8 mouse cellular contexts compared by ENCODE assay signal in the genomic region with DNA sequence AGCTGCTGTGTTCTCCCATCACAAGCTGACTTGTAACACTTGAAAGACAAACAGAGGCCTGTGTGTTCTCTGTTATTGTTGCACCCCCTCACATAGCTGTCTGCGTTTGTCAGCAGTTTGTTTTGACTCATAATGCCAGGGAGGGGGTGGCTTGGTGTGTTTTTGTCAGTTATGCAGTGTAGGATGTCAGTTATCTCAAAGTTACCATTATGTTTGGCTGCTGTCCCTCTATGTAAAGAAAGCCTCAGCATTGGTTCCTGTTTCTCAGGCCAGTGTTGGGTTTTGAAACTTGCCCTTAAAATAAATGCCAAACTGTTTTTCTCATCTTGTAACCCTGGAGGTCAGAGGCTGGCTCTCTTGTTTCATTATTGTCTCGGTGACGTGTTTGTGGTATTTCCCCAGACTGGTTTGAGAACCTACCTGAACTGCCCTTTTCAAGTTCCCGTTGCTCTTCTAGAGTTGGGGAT. TPM values are rescaled to one million over a fixed set of nuclear protein-coding genes. Genes with fewer than 3 reads are reported as not detected.
DNase-seq lines count a peak whose midpoint lies in the region; ATAC-seq lines count a peak whose summit lies in the region.

No protein-coding gene starts in this region.

- peaks cover 55% of the 10 kb centered on the region for H3K4me1 ChIP-seq in heart, embryonic 16.5 days (ENCODE audit: control insufficient read depth, insufficient read depth, low read length)
- no peaks in the 10 kb centered on the region; the same call in 1 of the 2 replicates for H3K4me1 ChIP-seq in midbrain, embryonic 11.5 days (ENCODE audit: control insufficient read depth, insufficient read depth, low read length)

- intact Hi-C loops in left cerebral cortex, postnatal 25 days (cut with DNase I), result no loop called here
- intact Hi-C loops in left cerebral cortex, postnatal 10 days (cut with DNase I), result no loop called here

- peak; percentile 43; the same call in 1 of the 2 replicates for ATAC-seq in heart, embryonic 16.5 days (replicated peaks; ENCODE audit: extremely low read depth, insufficient read depth, low FRiP score)
- ATAC-seq in megakaryocyte progenitor cell, adult 5-6 weeks (replicated peaks; ENCODE audit: poor library complexity), result peak; percentile 71
- no peak for ATAC-seq in midbrain, embryonic 11.5 days (ENCODE audit: low FRiP score)

- no peak overlapping the region for H3K4me3 ChIP-seq in heart, embryonic 16.5 days (ENCODE audit: low read length)
- no peak overlapping the region for H3K4me3 ChIP-seq in midbrain, embryonic 11.5 days (ENCODE audit: low read depth, low read length)

- peak; percentile 18 to 62 for DNase-seq in left cerebral cortex, postnatal 25 days (ENCODE audit: low spot score in 2 of 2)
- no peak for DNase-seq in left cerebral cortex, postnatal 10 days (ENCODE audit: extremely low spot score in 1 of 2, low spot score in 2 of 2)
- peak; percentile 84 for DNase-seq in T-cell, adult 2 months (ENCODE audit: low spot score)
- no peak for DNase-seq in midbrain, embryonic 11.5 days (ENCODE audit: low spot score, missing footprints)
- no peak for DNase-seq in left cerebral cortex, adult 18-20 months (ENCODE audit: low spot score in 2 of 2)
- DNase-seq in kidney, adult 18-20 months, result no peak

- WGBS in heart, embryonic 16.5 days, result 25% methylated on average over 4 of the region's 4 CpGs
- 69% methylated on average over 4 of the region's 4 CpGs for WGBS in midbrain, embryonic 11.5 days

- H3K27me3 ChIP-seq in heart, embryonic 16.5 days (ENCODE audit: control insufficient read depth, insufficient read depth, low read length), result no peaks in the 10 kb centered on the region
- no peaks in the 10 kb centered on the region for H3K27me3 ChIP-seq in midbrain, embryonic 11.5 days (ENCODE audit: control insufficient read depth, insufficient read depth, low read length)

- peak overlapping the region; percentile 40 for H3K4me2 ChIP-seq in heart, embryonic 16.5 days (ENCODE audit: low read depth, low read length)
- H3K4me2 ChIP-seq in midbrain, embryonic 11.5 days, result no peak overlapping the region

- no peak overlapping the region for H3K9ac ChIP-seq in heart, embryonic 16.5 days (ENCODE audit: low read length)
- no peak overlapping the region for H3K9ac ChIP-seq in midbrain, embryonic 11.5 days (ENCODE audit: low read length)

- peak overlapping the region; percentile 61 for H3K27ac ChIP-seq in heart, embryonic 16.5 days (ENCODE audit: low read length)
- H3K27ac ChIP-seq in midbrain, embryonic 11.5 days (ENCODE audit: low read depth, low read length), result no peak overlapping the region

- H3K36me3 ChIP-seq in heart, embryonic 16.5 days (ENCODE audit: control insufficient read depth, insufficient read depth), result 0 out of 2 replicates have a peak, but pooled peaks cover 3% of the 10 kb centered on the region
- H3K36me3 ChIP-seq in midbrain, embryonic 11.5 days (ENCODE audit: control insufficient read depth, insufficient read depth, low read length), result no peaks in the 10 kb centered on the region

- H3K9me3 ChIP-seq in heart, embryonic 16.5 days (replicated peaks; ENCODE audit: control insufficient read depth, low read length), result no peaks in the 10 kb centered on the region
- no peaks in the 10 kb centered on the region for H3K9me3 ChIP-seq in midbrain, embryonic 11.5 days (ENCODE audit: control insufficient read depth, low read length)

RNA-seq across cellular contexts. Expression of gene Cblb, which starts 30.0 kb away (rescaled TPM):
- 10 to 100 TPM; 18.7 to 20.6 TPM for total RNA-seq in left cerebral cortex, postnatal 25 days (2021)
- 10 to 100 TPM; 22.4 to 25.5 TPM for total RNA-seq in left cerebral cortex, postnatal 10 days (2021)
- 10.5 and 12.0 TPM in 2 replicates for polyA plus RNA-seq in heart, embryonic 16.5 days (2015; fragmentation: Nextera tagmentation; extraction: Ambion mirVana)
- 13.4 and 18.3 TPM in 2 replicates for total RNA-seq in megakaryocyte progenitor cell, adult 5-6 weeks (2015)
- 7.4 and 8.9 TPM in 2 replicates for total RNA-seq in megakaryocyte progenitor cell, adult 5-6 weeks (2017)
- polyA plus RNA-seq in midbrain, embryonic 11.5 days (2014; fragmentation: Nextera tagmentation; extraction: Ambion mirVana), result 38.6 and 46.5 TPM in 2 replicates
- 10 to 100 TPM; 18.6 to 19.4 TPM for total RNA-seq in left cerebral cortex, adult 18-20 months (2021)

Comparison
In these comparisons a context has a peak if more than half of its experiments do, and no peak if none do; other contexts are left out.
1. DNase-seq: peak in left cerebral cortex, postnatal 25 days (2 of 2) and T-cell, adult 2 months (single experiment); none in left cerebral cortex, postnatal 10 days (0 of 2), midbrain, embryonic 11.5 days (single experiment), left cerebral cortex, adult 18-20 months (0 of 2) and kidney, adult 18-20 months (single experiment).